Mouse (Mus musculus) large intestine, adult 2 months (tissue): ENCODE measurements around the gene Ccdc154. TPM values are rescaled to one million over a fixed set of nuclear protein-coding genes. Genes with fewer than 3 reads are reported as not detected.

Experiments
- DNase-seq: peaks from one replicate; pipeline ENCODE4 v3.0.0-alpha.2; 2012; ENCODE audit warnings: low read depth, low spot score
- WGBS: fragments of 180-500 bp; shearing (Covaris S2); methylation state at CpG from one replicate; pipeline ENCODE4 v1.1.7; 2018; 5-methylcytosine and 5-hydroxymethylcytosine counted together
- polyA plus RNA-seq: library from polyadenylated mRNA; depleted of rRNA; stranded (reverse); fragments of >200 nt; gene quantifications from 2 replicates; pipeline ENCODE4 v1.2.3, GENCODE M21; 2012; rRNA removed

Gene Ccdc154
- polyA plus RNA-seq, 1 experiment, result not detected

- 26% methylated on average over 9 of the region's 9 CpGs for WGBS
- DNase-seq, result no peak
Measured at GRCm38 (mm10) chr17:25175411-25175810, 13.2 kb downstream of the Ccdc154 start, which contains the start of gene Gm38655. Gene Gm38655 (minus strand): TSS chr17:25175471.

GRCm38 (mm10) chr17:25183232-25183631, 21.0 kb downstream of the Ccdc154 start:
- DNase-seq, result no peak

GRCm38 (mm10) chr17:25184129-25184691, 21.9 kb downstream of the Ccdc154 start, which contains the start of gene BC003965:
Gene BC003965 (plus strand): TSS chr17:25184554.
- peak; percentile 98 for DNase-seq
- under 1% methylated on average over 50 of the region's 50 CpGs for WGBS

GRCm38 (mm10) chr17:25184961-25185360, 22.7 kb downstream of the Ccdc154 start:
- 3% methylated on average over 17 of the region's 17 CpGs for WGBS
- no peak for DNase-seq

GRCm38 (mm10) chr17:25187784-25188149, 25.5 kb downstream of the Ccdc154 start:
- 12% methylated on average over 11 of the region's 11 CpGs for WGBS
- no peak for DNase-seq

GRCm38 (mm10) chr17:25188150-25189031, 26.1 kb downstream of the Ccdc154 start, which contains the start of gene Unkl:
Gene Unkl (plus strand): TSS chr17:25188397.
- no peak for DNase-seq
- under 1% methylated on average over 100 of the region's 104 CpGs for WGBS

GRCm38 (mm10) chr17:25189091-25189490, 26.8 kb downstream of the Ccdc154 start:
- DNase-seq, result no peak
- WGBS, result 4% methylated on average over 16 of the region's 16 CpGs

GRCm38 (mm10) chr17:25202401-25202800, 40.1 kb downstream of the Ccdc154 start:
- no peak for DNase-seq
- WGBS, result 72% methylated on average over 4 of the region's 4 CpGs

- DNase-seq, result no peak
- 85% methylated on average over 4 of the region's 4 CpGs for WGBS
Measured at GRCm38 (mm10) chr17:25210006-25210405, 47.7 kb downstream of the Ccdc154 start.

GRCm38 (mm10) chr17:25210680-25211466, 48.6 kb downstream of the Ccdc154 start:
- DNase-seq, result no peak
- 72% methylated on average over 15 of the region's 15 CpGs for WGBS

GRCm38 (mm10) chr17:25211705-25212104, 49.4 kb downstream of the Ccdc154 start:
- WGBS, result 60% methylated on average over 4 of the region's 4 CpGs
- no peak for DNase-seq

GRCm38 (mm10) chr17:25215431-25215830, 53.2 kb downstream of the Ccdc154 start:
- 80% methylated on average over 3 of the region's 3 CpGs for WGBS
- DNase-seq, result no peak

GRCm38 (mm10) chr17:25218967-25219366, 56.7 kb downstream of the Ccdc154 start:
- WGBS, result 90% methylated on average over 9 of the region's 9 CpGs
- no peak for DNase-seq

- DNase-seq, result no peak
- WGBS, result 90% methylated on average over 15 of the region's 15 CpGs
Measured at GRCm38 (mm10) chr17:25219492-25220295, 57.4 kb downstream of the Ccdc154 start.

- no peak for DNase-seq
- 73% methylated on average over 1 of the region's 1 CpGs for WGBS
Measured at GRCm38 (mm10) chr17:25220746-25221145, 58.5 kb downstream of the Ccdc154 start.

Other genes starting within 250 kb of the Ccdc154 start
- gene Mapk8ip3, start 225.5 kb upstream of the Ccdc154 start, polyA plus RNA-seq, result 41.0 and 69.6 TPM in 2 replicates
- 35.4 and 42.4 TPM in 2 replicates for gene Jpt2, start 201.8 kb upstream of the Ccdc154 start, polyA plus RNA-seq
- gene Cramp1l, start 146.7 kb upstream of the Ccdc154 start, polyA plus RNA-seq, result 8.0 and 15.1 TPM in 2 replicates
- 7.8 and 9.4 TPM in 2 replicates for gene Ift140, start 146.4 kb upstream of the Ccdc154 start, polyA plus RNA-seq
- 16.7 and 18.5 TPM in 2 replicates for gene Tmem204, start 78.9 kb upstream of the Ccdc154 start, polyA plus RNA-seq
- gene Telo2, start 46.5 kb upstream of the Ccdc154 start, polyA plus RNA-seq, result 9.4 and 12.2 TPM in 2 replicates
- gene Ptx4, start 41.7 kb upstream of the Ccdc154 start, polyA plus RNA-seq, result 0.07 and 0.10 TPM in 2 replicates
- gene Clcn7, start 29.1 kb upstream of the Ccdc154 start, polyA plus RNA-seq, result 17.1 and 21.7 TPM in 2 replicates
- gene Gm38655, start 13.0 kb downstream of the Ccdc154 start, polyA plus RNA-seq, result not detected in 2 replicates
- gene BC003965, start 22.1 kb downstream of the Ccdc154 start, polyA plus RNA-seq, result 9.5 and 10.4 TPM in 2 replicates
- 6.0 and 9.8 TPM in 2 replicates for gene Unkl, start 25.9 kb downstream of the Ccdc154 start, polyA plus RNA-seq
- 36.1 and 37.5 TPM in 2 replicates for gene Gnptg, start 77.7 kb downstream of the Ccdc154 start, polyA plus RNA-seq
- gene Tsr3, start 77.7 kb downstream of the Ccdc154 start, polyA plus RNA-seq, result 11.6 and 12.7 TPM in 2 replicates
- gene Baiap3, start 93.9 kb downstream of the Ccdc154 start, polyA plus RNA-seq, result 7.8 and 11.9 TPM in 2 replicates
- 113 and 132 TPM in 2 replicates for gene Ube2i, start 112.2 kb downstream of the Ccdc154 start, polyA plus RNA-seq
- not detected in 2 replicates for gene Prss34, start 135.9 kb downstream of the Ccdc154 start, polyA plus RNA-seq
- gene Prss28, start 146.2 kb downstream of the Ccdc154 start, polyA plus RNA-seq, result not detected in 2 replicates
- not detected in 2 replicates for gene Prss29, start 156.2 kb downstream of the Ccdc154 start, polyA plus RNA-seq
- not detected in 2 replicates for gene Tpsab1, start 183.1 kb downstream of the Ccdc154 start, polyA plus RNA-seq
- gene Tpsb2, start 203.8 kb downstream of the Ccdc154 start, polyA plus RNA-seq, result 0.58 and 0.59 TPM in 2 replicates
- gene Tpsg1, start 206.8 kb downstream of the Ccdc154 start, polyA plus RNA-seq, result 68.1 and 75.8 TPM in 2 replicates